Mouse (Mus musculus) myocyte (in vitro differentiated cells): ENCODE measurements at regions not wholly inside any gene's neighbourhood (a gene's known extent, or its start where the extent isn't known, plus 50 kb on each side); places are given as distances from the start of the nearest gene placed in this dataset.

ENCODE experiments used
- MYOD1 ChIP-seq, 3 experiments: IDR thresholded peaks; one replicate each; pipeline ENCODE4 v1.6.1; 2011; ENCODE audit warnings: control low read depth in 2 of 3, low read depth in 2 of 3, mild to moderate bottlenecking in 2 of 3, moderate library complexity in 1 of 3; ENCODE audit not compliant: insufficient read length in 2 of 3, control insufficient read depth in 1 of 3
- TCF12 ChIP-seq: IDR thresholded peaks from one replicate; pipeline ENCODE4 v1.6.1; 2011; ENCODE audit warnings: mild to moderate bottlenecking, control low read depth; ENCODE audit not compliant: poor library complexity, insufficient read depth, severe bottlenecking

- TF ChIP-seq TCF12 (no peak), MYOD1 (IDR thresholded peaks at IDR 0.05; ENCODE audit: control insufficient read depth in 1 of 3, insufficient read length in 2 of 3, low read depth in 2 of 3) (no peak)
Measured at GRCm38 (mm10) chr16:24166496-24166895, 177.8 kb upstream of the Bcl6 start.
